Comparison of ENCODE assay signal across 8 mouse cellular contexts in genomic region chr19:5366175-5367052, GRCm38 (mm10). TPM values are rescaled to one million over a fixed set of nuclear protein-coding genes. Genes with fewer than 3 reads are reported as not detected.
DNase-seq lines count a peak whose midpoint lies in the region; ATAC-seq lines count a peak whose summit lies in the region.

Gene Eif1ad, plus strand, starts transcription at chr19:5366741.

- WGBS in heart, embryonic 13.5 days: under 1% methylated on average over 87 of the region's 92 CpGs
- WGBS in liver, embryonic 12.5 days (ENCODE audit: insufficient replicate concordance): under 1% methylated on average over 77 of the region's 92 CpGs
- under 1% methylated on average over 68 of the region's 92 CpGs for WGBS in stomach, embryonic 15.5 days

- H3K4me3 ChIP-seq in brown adipose tissue, adult 24 weeks (ENCODE audit: insufficient read depth, low read depth, low read length): peak within 1 kb of the TSS; percentile 85
- peak within 1 kb of the TSS; percentile 100 for H3K4me3 ChIP-seq in heart, embryonic 13.5 days
- peak within 1 kb of the TSS; percentile 79 for H3K4me3 ChIP-seq in liver, embryonic 12.5 days
- H3K4me3 ChIP-seq in stomach, embryonic 15.5 days (replicated peaks): peak within 1 kb of the TSS; percentile 87

- peak within 1 kb of the TSS; percentile 94 for H3K27ac ChIP-seq in brown adipose tissue, adult 24 weeks (replicated peaks; ENCODE audit: low read depth, low read length)
- H3K27ac ChIP-seq in heart, embryonic 13.5 days (replicated peaks): peak within 1 kb of the TSS; percentile 97
- H3K27ac ChIP-seq in liver, embryonic 12.5 days: peak within 1 kb of the TSS; percentile 92
- H3K27ac ChIP-seq in stomach, embryonic 15.5 days: peak within 1 kb of the TSS; percentile 98

- peak; percentile 96 for DNase-seq in CD4-positive, CD25-positive, alpha-beta regulatory T cell, adult 2 months (ENCODE audit: low read depth, low spot score)
- DNase-seq in fat pad, adult 2 months (ENCODE audit: extremely low read depth, low read depth, low spot score): peak; percentile 76
- DNase-seq in kidney, postnatal 10 days: peak; percentile 97
- DNase-seq in natural killer cell, adult 2 months (ENCODE audit: low spot score in 2 of 2): peak; percentile 96 to 97

- peaks cover 20% of the 10 kb centered on the region for H3K4me1 ChIP-seq in brown adipose tissue, adult 24 weeks (ENCODE audit: control insufficient read depth, insufficient read depth, insufficient read length, low read length)
- peaks cover 24% of the 10 kb centered on the region for H3K4me1 ChIP-seq in heart, embryonic 13.5 days
- peaks cover 48% of the 10 kb centered on the region for H3K4me1 ChIP-seq in liver, embryonic 12.5 days
- peaks cover 21% of the 10 kb centered on the region for H3K4me1 ChIP-seq in stomach, embryonic 15.5 days

- H3K9ac ChIP-seq in heart, embryonic 13.5 days: peak within 1 kb of the TSS; percentile 96
- peak within 1 kb of the TSS; percentile 91 for H3K9ac ChIP-seq in liver, embryonic 12.5 days
- H3K9ac ChIP-seq in stomach, embryonic 15.5 days: peak within 1 kb of the TSS; percentile 89

- peak within 1 kb of the TSS; percentile 97 for H3K4me2 ChIP-seq in heart, embryonic 13.5 days
- H3K4me2 ChIP-seq in liver, embryonic 12.5 days: peak within 1 kb of the TSS; percentile 96
- H3K4me2 ChIP-seq in stomach, embryonic 15.5 days: peak within 1 kb of the TSS; percentile 90

- peak; percentile 83 for ATAC-seq in heart, embryonic 13.5 days (ENCODE audit: extremely low read depth, insufficient number of reproducible peaks, low FRiP score, low TSS enrichment)
- ATAC-seq in liver, embryonic 12.5 days: peak; percentile 93
- peak; percentile 93 for ATAC-seq in stomach, embryonic 15.5 days (ENCODE audit: insufficient read depth, low FRiP score, low read depth)

- no peaks in the 10 kb centered on the region for H3K27me3 ChIP-seq in heart, embryonic 13.5 days (replicated peaks)
- H3K27me3 ChIP-seq in liver, embryonic 12.5 days (replicated peaks): no peaks in the 10 kb centered on the region
- no peaks in the 10 kb centered on the region for H3K27me3 ChIP-seq in stomach, embryonic 15.5 days (replicated peaks)

- H3K9me3 ChIP-seq in heart, embryonic 13.5 days: no peaks in the 10 kb centered on the region
- no peaks in the 10 kb centered on the region for H3K9me3 ChIP-seq in liver, embryonic 12.5 days (replicated peaks)
- H3K9me3 ChIP-seq in stomach, embryonic 15.5 days: no peaks in the 10 kb centered on the region

- H3K36me3 ChIP-seq in heart, embryonic 13.5 days: peaks cover 58% of the 10 kb centered on the region
- H3K36me3 ChIP-seq in liver, embryonic 12.5 days: peaks cover 58% of the 10 kb centered on the region
- peaks cover 33% of the 10 kb centered on the region for H3K36me3 ChIP-seq in stomach, embryonic 15.5 days

RNA-seq across cellular contexts. Expression of gene Eif1ad, which starts in this region (rescaled TPM):
- polyA plus RNA-seq in brown adipose tissue, adult 24 weeks (2012; ENCODE audit: insufficient read depth, insufficient read length, missing spikeins): 26.0 and 39.5 TPM in 2 replicates
- polyA plus RNA-seq in heart, embryonic 13.5 days (2015; fragmentation: Nextera tagmentation; extraction: Ambion mirVana): 40.5 and 43.7 TPM in 2 replicates
- polyA plus RNA-seq in liver, embryonic 12.5 days (2016; fragmentation: Nextera tagmentation; extraction: Ambion mirVana): 50.3 and 54.0 TPM in 2 replicates
- polyA plus RNA-seq in stomach, embryonic 15.5 days (2015; fragmentation: Nextera tagmentation; extraction: Ambion mirVana): 48.0 and 51.2 TPM in 2 replicates

Comparison
In these comparisons a context has a peak if more than half of its experiments do, and no peak if none do; other contexts are left out.
1. Peak in every context shown above with its lines: DNase-seq, ATAC-seq, H3K4me3 ChIP-seq and H3K27ac ChIP-seq.